ENCODE assay signal across 9 mouse cellular contexts in the genomic region with DNA sequence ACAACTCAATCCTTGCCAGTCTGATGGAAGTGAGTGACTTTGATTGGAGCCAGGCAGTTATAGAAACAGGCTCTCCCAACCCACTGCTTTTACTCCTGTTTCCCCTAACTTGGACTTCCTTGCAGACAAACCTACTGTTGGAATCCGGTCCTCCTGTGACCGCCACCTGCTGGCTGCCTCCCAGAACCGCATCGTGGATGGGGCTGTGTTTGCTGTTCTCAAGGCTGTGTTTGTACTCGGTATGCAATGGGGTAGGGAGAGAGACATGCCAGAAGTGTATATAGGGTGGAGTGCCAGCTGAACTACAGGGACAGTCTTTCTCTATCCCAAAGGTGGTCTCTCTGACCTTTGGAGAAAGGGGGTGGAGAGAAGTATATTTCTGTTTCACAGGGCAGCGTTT. TPM values are rescaled to one million over a fixed set of nuclear protein-coding genes. Genes with fewer than 3 reads are reported as not detected.
DNase-seq lines count a peak whose midpoint lies in the region; ATAC-seq and TF ChIP-seq lines count a peak whose summit lies in the region.
"Had no signal": no experiment of that assay in that cellular context is flagged by ENCODE, and none has a peak within 500 bp of the region (broad histone marks: within the 10 kb centered on the region; RNA-seq: fewer than 3 reads in every experiment).

No protein-coding gene starts in this region.

- H3K9me3 ChIP-seq in hindbrain, embryonic 10.5 days: no peaks in the 10 kb centered on the region
- no peaks in the 10 kb centered on the region for H3K9me3 ChIP-seq in hindbrain, embryonic 12.5 days (replicated peaks)
- no peaks in the 10 kb centered on the region for H3K9me3 ChIP-seq in ES-E14 (ENCODE audit: control insufficient read depth, insufficient read depth, low read depth, low read length)
- H3K9me3 ChIP-seq in heart, postnatal 0 days (replicated peaks; ENCODE audit: control insufficient read depth, low read length): no peaks in the 10 kb centered on the region
- H3K9me3 ChIP-seq: embryonic facial prominence, embryonic 12.5 days had no signal

- no peak overlapping the region for H3K4me3 ChIP-seq in hindbrain, embryonic 10.5 days
- no peak overlapping the region for H3K4me3 ChIP-seq in hindbrain, embryonic 12.5 days
- no peak overlapping the region for H3K4me3 ChIP-seq in ES-E14 (ENCODE audit: insufficient read depth in 1 of 2, low read depth in 1 of 2, low read length in 2 of 2, poor library complexity in 1 of 2, severe bottlenecking in 1 of 2)
- no peak overlapping the region for H3K4me3 ChIP-seq in heart, postnatal 0 days (ENCODE audit: low read depth, low read length)
- H3K4me3 ChIP-seq: embryonic facial prominence, embryonic 12.5 days had no signal

- DNase-seq in hindbrain, embryonic 10.5 days (ENCODE audit: low spot score): peak; percentile 45
- DNase-seq in ES-E14 (ENCODE audit: low read depth, low spot score): no peak
- DNase-seq in cerebellum, adult 9-10 months: peak; percentile 70
- peak; percentile 23 for DNase-seq in heart, postnatal 0 days (ENCODE audit: low spot score)
- peak; percentile 79 to 80 for DNase-seq in kidney, postnatal 4 days
- DNase-seq in splenic B cell, adult 2 months (ENCODE audit: low read depth, low spot score): peak; percentile 73

- ATAC-seq in hindbrain, embryonic 12.5 days (ENCODE audit: low FRiP score): no peak
- peak; percentile 44; the same call in 1 of the 2 replicates for ATAC-seq in heart, postnatal 0 days (ENCODE audit: insufficient read depth, low read depth)
- peak; percentile 70 for ATAC-seq in megakaryocyte progenitor cell, adult 5-6 weeks (replicated peaks; ENCODE audit: poor library complexity)

- peaks cover 99% of the 10 kb centered on the region for H3K36me3 ChIP-seq in hindbrain, embryonic 10.5 days
- peaks cover 81% of the 10 kb centered on the region for H3K36me3 ChIP-seq in hindbrain, embryonic 12.5 days
- peaks cover 43% of the 10 kb centered on the region for H3K36me3 ChIP-seq in ES-E14 (ENCODE audit: control insufficient read depth, insufficient read depth, low read length, poor library complexity, severe bottlenecking)
- H3K36me3 ChIP-seq in heart, postnatal 0 days (replicated peaks; ENCODE audit: control insufficient read depth, insufficient read depth, low read length): peaks cover 52% of the 10 kb centered on the region
- peaks cover 15% of the 10 kb centered on the region for H3K36me3 ChIP-seq in splenic B cell, adult 2 months (ENCODE audit: control insufficient read depth, insufficient read depth, low read length, poor library complexity, severe bottlenecking)

- H3K27me3 ChIP-seq in hindbrain, embryonic 10.5 days (ENCODE audit: insufficient read depth, poor library complexity, severe bottlenecking): peaks cover 25% of the 10 kb centered on the region
- H3K27me3 ChIP-seq in hindbrain, embryonic 12.5 days: peaks cover 4% of the 10 kb centered on the region; the same call in 1 of the 2 replicates
- no peaks in the 10 kb centered on the region for H3K27me3 ChIP-seq in heart, postnatal 0 days (ENCODE audit: control insufficient read depth, insufficient read depth, low read length)
- no peaks in the 10 kb centered on the region for H3K27me3 ChIP-seq in splenic B cell, adult 2 months (ENCODE audit: control insufficient read depth, insufficient read depth, low read length, poor library complexity, severe bottlenecking)

- no peak for TF ChIP-seq EP300 in heart, postnatal 0 days (IDR thresholded peaks at IDR 0.05; ENCODE audit: low read depth)

- WGBS in hindbrain, embryonic 10.5 days: 22% methylated on average over 6 of the region's 6 CpGs
- WGBS in hindbrain, embryonic 12.5 days: 21% methylated on average over 6 of the region's 6 CpGs
- WGBS in heart, postnatal 0 days: 21% methylated on average over 6 of the region's 6 CpGs

- in situ Hi-C loops in ES-E14 (cut with MboI; ENCODE audit: low sequenced_read_pairs in 2 of 2, unreplicated experiment in 2 of 2): no loop called here

- peak; percentile 69 for TF ChIP-seq CTCF in heart, postnatal 0 days (IDR thresholded peaks at IDR 0.05; ENCODE audit: low read depth)

- H3K9ac ChIP-seq in hindbrain, embryonic 12.5 days: no peak overlapping the region
- H3K9ac ChIP-seq in ES-E14 (ENCODE audit: insufficient read depth, low read depth, low read length, poor library complexity, severe bottlenecking): no peak overlapping the region
- H3K9ac ChIP-seq in heart, postnatal 0 days (replicated peaks; ENCODE audit: low read depth, low read length): no peak overlapping the region
- H3K9ac ChIP-seq: embryonic facial prominence, embryonic 12.5 days had no signal

- no peak overlapping the region for H3K4me2 ChIP-seq in hindbrain, embryonic 12.5 days (replicated peaks)
- no peak overlapping the region for H3K4me2 ChIP-seq in heart, postnatal 0 days (ENCODE audit: low read depth, low read length)
- H3K4me2 ChIP-seq: embryonic facial prominence, embryonic 12.5 days had no signal

- H3K4me1 ChIP-seq in hindbrain, embryonic 10.5 days (replicated peaks): no peaks in the 10 kb centered on the region
- no peaks in the 10 kb centered on the region for H3K4me1 ChIP-seq in hindbrain, embryonic 12.5 days
- H3K4me1 ChIP-seq in ES-E14 (ENCODE audit: control insufficient read depth in 2 of 2, insufficient read depth in 2 of 2, low read length in 2 of 2, poor library complexity in 1 of 2): no peaks in the 10 kb centered on the region
- H3K4me1 ChIP-seq in heart, postnatal 0 days (ENCODE audit: control insufficient read depth, insufficient read depth): no peaks in the 10 kb centered on the region
- H3K4me1 ChIP-seq: embryonic facial prominence, embryonic 12.5 days had no signal

- H3K27ac ChIP-seq in hindbrain, embryonic 10.5 days: no peak overlapping the region
- no peak overlapping the region for H3K27ac ChIP-seq in hindbrain, embryonic 12.5 days
- H3K27ac ChIP-seq in ES-E14 (ENCODE audit: insufficient read depth, low read depth, low read length, poor library complexity, severe bottlenecking): no peak overlapping the region
- no peak overlapping the region for H3K27ac ChIP-seq in heart, postnatal 0 days (ENCODE audit: low read depth)
- H3K27ac ChIP-seq: embryonic facial prominence, embryonic 12.5 days had no signal

TF ChIP-seq in ES-E14, 5 proteins besides CTCF, POLR2A, EP300 and RAD21:
- TF ChIP-seq ZNF384 (IDR thresholded peaks at IDR 0.05; ENCODE audit: low read depth, low read length): no peak
- TF ChIP-seq CHD2 (IDR thresholded peaks at IDR 0.05; ENCODE audit: low read depth, low read length): no peak
- 0 out of 2 replicates have a peak, but pooled peaks have one; percentile 21 for TF ChIP-seq ZC3H11A (IDR thresholded peaks at IDR 0.05; ENCODE audit: borderline replicate concordance, low read depth, low read length)
- no peak for TF ChIP-seq MAFK (IDR thresholded peaks at IDR 0.05; ENCODE audit: insufficient read depth, low read depth, low read length)
TF ChIP-seq in ES-E14: peak in this region for 1.

RNA-seq across cellular contexts. Expression of a gene that starts 11.7 kb away (rescaled TPM):
- polyA plus RNA-seq in hindbrain, embryonic 10.5 days (2016; fragmentation: Nextera tagmentation; extraction: Ambion mirVana): 34.7 and 38.6 TPM in 2 replicates
- polyA plus RNA-seq in hindbrain, embryonic 12.5 days (2016; fragmentation: Nextera tagmentation; extraction: Ambion mirVana): 38.9 and 39.2 TPM in 2 replicates
- total RNA-seq in ES-E14 (2012; rRNA removed): 26.7 and 27.0 TPM in 2 replicates
- total RNA-seq in heart, postnatal 0 days (2014; rRNA removed; ENCODE audit: low replicate concordance): 47.2 and 52.3 TPM in 2 replicates
- 12.8 and 14.1 TPM in 2 replicates for polyA plus RNA-seq in heart, postnatal 0 days (2015; fragmentation: Nextera tagmentation; extraction: Ambion mirVana)
- total RNA-seq in megakaryocyte progenitor cell, adult 5-6 weeks (2015): 54.0 and 64.0 TPM in 2 replicates
- total RNA-seq in megakaryocyte progenitor cell, adult 5-6 weeks (2017): 29.2 and 31.6 TPM in 2 replicates

RNA-seq across cellular contexts. Expression of a gene that starts 13.4 kb away (rescaled TPM):
- 5.8 and 14.8 TPM in 2 replicates for polyA plus RNA-seq in hindbrain, embryonic 10.5 days (2016; fragmentation: Nextera tagmentation; extraction: Ambion mirVana)
- polyA plus RNA-seq in hindbrain, embryonic 12.5 days (2016; fragmentation: Nextera tagmentation; extraction: Ambion mirVana): 37.0 and 44.6 TPM in 2 replicates
- 0.13 and 2.0 TPM in 2 replicates for total RNA-seq in ES-E14 (2012; rRNA removed)
- 0.34 and 0.54 TPM in 2 replicates for total RNA-seq in heart, postnatal 0 days (2014; rRNA removed; ENCODE audit: low replicate concordance)
- 0.65 and 0.67 TPM in 2 replicates for polyA plus RNA-seq in heart, postnatal 0 days (2015; fragmentation: Nextera tagmentation; extraction: Ambion mirVana)
- total RNA-seq in megakaryocyte progenitor cell, adult 5-6 weeks (2015): not detected in 2 replicates
- 0.24 TPM in 1 of 2 replicates, not detected in the other for total RNA-seq in megakaryocyte progenitor cell, adult 5-6 weeks (2017)

RNA-seq across cellular contexts. Expression of a gene that starts 16.7 kb away (rescaled TPM):
- not detected in 2 replicates for polyA plus RNA-seq in hindbrain, embryonic 10.5 days (2016; fragmentation: Nextera tagmentation; extraction: Ambion mirVana)
- polyA plus RNA-seq in hindbrain, embryonic 12.5 days (2016; fragmentation: Nextera tagmentation; extraction: Ambion mirVana): not detected in 2 replicates
- not detected in 2 replicates for total RNA-seq in ES-E14 (2012; rRNA removed)
- not detected in 2 replicates for total RNA-seq in heart, postnatal 0 days (2014; rRNA removed; ENCODE audit: low replicate concordance)
- polyA plus RNA-seq in heart, postnatal 0 days (2015; fragmentation: Nextera tagmentation; extraction: Ambion mirVana): not detected in 2 replicates
- not detected in 2 replicates for total RNA-seq in megakaryocyte progenitor cell, adult 5-6 weeks (2015)
- not detected in 2 replicates for total RNA-seq in megakaryocyte progenitor cell, adult 5-6 weeks (2017)
- polyA plus RNA-seq: embryonic facial prominence, embryonic 12.5 days had no signal

RNA-seq across cellular contexts. Expression of a gene that starts 17.5 kb away (rescaled TPM):
- polyA plus RNA-seq in hindbrain, embryonic 10.5 days (2016; fragmentation: Nextera tagmentation; extraction: Ambion mirVana): 4.8 and 5.0 TPM in 2 replicates
- 3.5 and 4.0 TPM in 2 replicates for polyA plus RNA-seq in hindbrain, embryonic 12.5 days (2016; fragmentation: Nextera tagmentation; extraction: Ambion mirVana)
- 2.0 and 2.6 TPM in 2 replicates for total RNA-seq in ES-E14 (2012; rRNA removed)
- 7.8 and 12.4 TPM in 2 replicates for total RNA-seq in heart, postnatal 0 days (2014; rRNA removed; ENCODE audit: low replicate concordance)
- polyA plus RNA-seq in heart, postnatal 0 days (2015; fragmentation: Nextera tagmentation; extraction: Ambion mirVana): 17.2 and 21.9 TPM in 2 replicates
- total RNA-seq in megakaryocyte progenitor cell, adult 5-6 weeks (2015): 33.6 and 40.5 TPM in 2 replicates
- total RNA-seq in megakaryocyte progenitor cell, adult 5-6 weeks (2017): 19.2 and 28.9 TPM in 2 replicates

RNA-seq across cellular contexts. Expression of a gene that starts 21.7 kb away (rescaled TPM):
- polyA plus RNA-seq in hindbrain, embryonic 10.5 days (2016; fragmentation: Nextera tagmentation; extraction: Ambion mirVana): not detected in 2 replicates
- polyA plus RNA-seq in hindbrain, embryonic 12.5 days (2016; fragmentation: Nextera tagmentation; extraction: Ambion mirVana): not detected in 2 replicates
- total RNA-seq in ES-E14 (2012; rRNA removed): not detected in 2 replicates
- not detected in 2 replicates for total RNA-seq in heart, postnatal 0 days (2014; rRNA removed; ENCODE audit: low replicate concordance)
- polyA plus RNA-seq in heart, postnatal 0 days (2015; fragmentation: Nextera tagmentation; extraction: Ambion mirVana): 0.16 TPM in 1 of 2 replicates, not detected in the other
- total RNA-seq in megakaryocyte progenitor cell, adult 5-6 weeks (2015): 1.0 TPM in 1 of 2 replicates, not detected in the other
- total RNA-seq in megakaryocyte progenitor cell, adult 5-6 weeks (2017): 0.91 TPM in 1 of 2 replicates, not detected in the other
- polyA plus RNA-seq: embryonic facial prominence, embryonic 12.5 days had no signal
